Mouse (Mus musculus) forebrain, embryonic 10.5 days (tissue): ENCODE results near the gene Astn2. TPM values are rescaled to one million over a fixed set of nuclear protein-coding genes. Genes with fewer than 3 reads are reported as not detected.

ENCODE experiments used
- DNase-seq: peaks from one replicate; pipeline ENCODE4 v3.0.0-alpha.2; 2017; ENCODE audit warnings: low spot score; ENCODE audit errors: extremely low spot score
- H3K27ac ChIP-seq: fragments of 300-500 bp; sonication (generic); 2 replicates; pipeline ENCODE4 v1.5.1; 2016; ENCODE audit warnings: mild to moderate bottlenecking
- H3K27me3 ChIP-seq: fragments of 300-500 bp; sonication (generic); 2 replicates; pipeline ENCODE4 v1.6.1; 2016; ENCODE audit warnings: mild to moderate bottlenecking; ENCODE audit not compliant: poor library complexity, severe bottlenecking
- H3K36me3 ChIP-seq: fragments of 300-500 bp; sonication (generic); replicated peaks from 2 replicates; pipeline ENCODE4 v1.6.1; 2016; ENCODE audit warnings: mild to moderate bottlenecking, moderate library complexity
- H3K4me1 ChIP-seq: fragments of 300-500 bp; sonication (generic); 2 replicates; pipeline ENCODE4 v1.6.1; 2016
- H3K4me3 ChIP-seq: fragments of 300-500 bp; sonication (generic); 2 replicates; pipeline ENCODE4 v1.5.1; 2016; ENCODE audit warnings: mild to moderate bottlenecking, moderate library complexity
- H3K9me3 ChIP-seq: fragments of 300-500 bp; sonication (generic); 2 replicates; pipeline ENCODE4 v1.6.1; 2016; ENCODE audit warnings: mild to moderate bottlenecking, moderate library complexity
- WGBS: fragments of 180-500 bp; shearing (Covaris S2); methylation state at CpG from one replicate; pipeline ENCODE4 v1.1.7; 2016; 5-methylcytosine and 5-hydroxymethylcytosine counted together
- polyA plus RNA-seq: library from polyadenylated mRNA; unstranded; fragments of >200 nt; fragmentation: Nextera tagmentation; extraction: Ambion mirVana; gene quantifications from 2 replicates; pipeline ENCODE4 v1.2.1, GENCODE M21; 2016

The Astn2 gene
- polyA plus RNA-seq, 1 experiment from 2014 or later = 0.27 TPM

DNA sequence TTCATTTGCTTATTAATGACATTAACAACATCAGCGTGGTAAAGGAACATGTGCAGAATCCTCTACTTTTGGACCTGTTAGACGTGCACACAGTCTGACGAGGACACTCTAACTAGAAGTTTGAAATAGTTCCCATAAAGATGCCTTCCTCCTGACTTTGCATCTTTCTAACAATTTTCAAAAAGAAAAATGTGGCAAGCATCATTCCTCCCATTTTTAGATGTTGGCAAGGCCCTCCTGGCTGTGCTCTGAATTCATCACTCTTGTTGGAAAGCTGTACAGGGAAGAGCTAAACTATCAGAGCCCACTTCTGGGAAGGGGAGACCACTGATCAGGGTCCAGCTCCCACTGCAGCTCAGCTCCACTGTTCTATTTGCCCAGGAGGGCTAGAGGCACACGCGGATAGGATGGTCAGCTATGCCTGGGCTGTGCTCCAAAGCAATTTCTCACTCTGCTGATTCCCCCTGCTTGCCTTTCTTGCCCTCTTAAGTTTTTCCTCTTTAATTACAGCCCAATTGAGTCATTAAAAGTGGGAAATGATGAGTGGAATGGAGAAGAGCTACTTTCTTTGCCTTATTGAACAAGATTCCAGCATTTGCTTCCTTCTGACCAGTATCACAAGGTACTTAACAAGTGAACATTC is 630.9 kb downstream of the Astn2 start:
- Histone ChIP-seq H3K4me3 (no peak overlapping the region), H3K36me3 (no peaks in the 10 kb centered on the region), H3K9me3 (no peaks in the 10 kb centered on the region), H3K27me3 (no peaks in the 10 kb centered on the region), H3K27ac (no peak overlapping the region), H3K4me1 (no peaks in the 10 kb centered on the region)
- no peak for DNase-seq
- 87% methylated on average over 5 of the region's 5 CpGs for WGBS

DNA sequence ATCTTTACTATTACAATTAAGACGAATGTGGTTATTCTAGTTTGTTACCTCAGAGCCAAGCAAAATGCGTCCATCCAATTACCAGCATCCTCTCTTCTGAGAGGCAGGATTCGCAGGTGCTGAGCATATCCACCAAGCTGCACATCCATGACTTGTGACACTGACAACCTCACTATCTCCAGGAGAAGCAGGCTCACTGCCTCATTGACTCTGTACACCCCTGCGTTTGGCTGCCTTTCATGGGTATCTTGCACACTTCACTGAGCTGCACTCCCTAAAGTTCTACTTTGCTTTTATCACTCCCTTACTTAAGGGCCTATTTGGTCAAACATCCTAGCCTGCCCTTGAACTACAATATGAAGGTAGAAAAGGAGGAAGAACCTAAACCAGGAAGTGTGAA is 633.5 kb downstream of the Astn2 start:
- Histone ChIP-seq H3K27ac (no peak overlapping the region), H3K9me3 (no peaks in the 10 kb centered on the region), H3K4me1 (no peaks in the 10 kb centered on the region), H3K4me3 (no peak overlapping the region), H3K36me3 (no peaks in the 10 kb centered on the region), H3K27me3 (no peaks in the 10 kb centered on the region)
- no peak for DNase-seq
- WGBS = 89% methylated on average over 4 of the region's 4 CpGs

GRCm38 (mm10) chr4:65767919-65768318 is 636.5 kb downstream of the Astn2 start:
- H3K27ac ChIP-seq = no peak overlapping the region
- WGBS = 77% methylated on average over 2 of the region's 2 CpGs
- no peaks in the 10 kb centered on the region for H3K9me3 ChIP-seq
- no peak for DNase-seq
- no peaks in the 10 kb centered on the region for H3K36me3 ChIP-seq
- no peaks in the 10 kb centered on the region for H3K27me3 ChIP-seq
- no peak overlapping the region for H3K4me3 ChIP-seq
- H3K4me1 ChIP-seq = no peaks in the 10 kb centered on the region

DNA sequence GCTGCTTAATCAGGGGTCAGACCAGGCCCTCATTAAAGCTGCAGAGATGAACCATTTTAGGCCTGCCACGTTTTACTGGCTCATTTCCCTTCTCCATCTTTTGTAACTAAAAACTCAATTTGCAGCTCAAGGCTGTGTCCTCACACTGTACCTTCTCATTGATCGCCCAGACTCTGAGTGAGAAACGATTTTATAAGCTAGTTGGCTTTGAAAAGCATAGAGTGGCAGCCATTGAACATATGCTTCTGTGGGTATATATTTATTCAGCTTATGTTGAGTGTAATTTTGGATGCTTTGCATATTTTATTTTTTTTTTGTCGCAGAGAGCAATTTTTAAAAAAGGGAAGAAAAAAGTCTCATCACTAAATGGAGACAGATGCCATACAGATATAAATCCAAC is 637.0 kb downstream of the Astn2 start:
- H3K27me3 ChIP-seq = no peaks in the 10 kb centered on the region
- 84% methylated on average over 4 of the region's 4 CpGs for WGBS
- no peaks in the 10 kb centered on the region for H3K36me3 ChIP-seq
- no peak overlapping the region for H3K4me3 ChIP-seq
- H3K4me1 ChIP-seq = no peaks in the 10 kb centered on the region
- DNase-seq = no peak
- no peak overlapping the region for H3K27ac ChIP-seq
- no peaks in the 10 kb centered on the region for H3K9me3 ChIP-seq

- Histone ChIP-seq H3K4me1 (no peaks in the 10 kb centered on the region), H3K27me3 (no peaks in the 10 kb centered on the region), H3K36me3 (no peaks in the 10 kb centered on the region), H3K4me3 (no peak overlapping the region), H3K27ac (no peak overlapping the region), H3K9me3 (no peaks in the 10 kb centered on the region)
- 84% methylated on average over 3 of the region's 3 CpGs for WGBS
- DNase-seq = no peak
Measured at GRCm38 (mm10) chr4:65765312-65765711, 639.1 kb downstream of the Astn2 start.

DNA sequence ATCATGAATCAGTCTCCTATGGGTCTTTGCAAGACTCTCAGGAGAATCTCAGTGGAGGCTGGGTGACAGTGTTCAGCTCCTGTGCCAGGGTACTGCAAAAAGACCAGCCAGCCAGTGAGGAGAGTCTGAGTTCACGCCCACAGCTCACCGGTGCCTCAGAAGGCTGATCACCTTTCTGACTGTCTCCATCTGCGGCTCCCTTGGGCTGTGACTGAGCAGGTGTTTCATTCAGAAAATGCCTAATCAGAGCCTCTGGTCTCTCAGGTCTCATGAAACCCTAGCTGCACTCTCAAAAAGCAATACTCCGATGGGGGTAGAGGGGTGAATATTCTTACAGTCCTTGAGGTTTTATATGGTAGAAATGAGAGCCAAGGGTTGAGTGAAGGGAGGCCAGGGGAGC is 640.1 kb downstream of the Astn2 start:
- DNase-seq = no peak
- 82% methylated on average over 4 of the region's 4 CpGs for WGBS
- no peaks in the 10 kb centered on the region for H3K9me3 ChIP-seq

GRCm38 (mm10) chr4:65763823-65764222 is 640.6 kb downstream of the Astn2 start:
- Histone ChIP-seq H3K4me3 (no peak overlapping the region), H3K36me3 (no peaks in the 10 kb centered on the region), H3K9me3 (no peaks in the 10 kb centered on the region), H3K27me3 (no peaks in the 10 kb centered on the region), H3K4me1 (no peaks in the 10 kb centered on the region), H3K27ac (no peak overlapping the region)
- WGBS = 96% methylated on average over 2 of the region's 2 CpGs
- no peak for DNase-seq

More for the DNA sequence above, 640.1 kb downstream of the Astn2 start:
- no peaks in the 10 kb centered on the region for H3K4me1 ChIP-seq
- H3K27ac ChIP-seq = no peak overlapping the region
- no peaks in the 10 kb centered on the region for H3K36me3 ChIP-seq
- H3K4me3 ChIP-seq = no peak overlapping the region
- no peaks in the 10 kb centered on the region for H3K27me3 ChIP-seq

- WGBS = 91% methylated on average over 3 of the region's 3 CpGs
- no peak for DNase-seq
Measured at GRCm38 (mm10) chr4:65762116-65762515, 642.3 kb downstream of the Astn2 start.

GRCm38 (mm10) chr4:65761658-65762057 is 642.8 kb downstream of the Astn2 start:
- no peak overlapping the region for H3K4me3 ChIP-seq
- no peaks in the 10 kb centered on the region for H3K9me3 ChIP-seq
- no peaks in the 10 kb centered on the region for H3K36me3 ChIP-seq
- H3K27ac ChIP-seq = no peak overlapping the region
- no peaks in the 10 kb centered on the region for H3K4me1 ChIP-seq
- H3K27me3 ChIP-seq = no peaks in the 10 kb centered on the region
- WGBS = 81% methylated on average over 3 of the region's 3 CpGs
- no peak for DNase-seq

More at GRCm38 (mm10) chr4:65762116-65762515, 642.3 kb downstream of the Astn2 start:
- Histone ChIP-seq H3K4me1 (no peaks in the 10 kb centered on the region), H3K27me3 (no peaks in the 10 kb centered on the region), H3K36me3 (no peaks in the 10 kb centered on the region), H3K27ac (no peak overlapping the region), H3K4me3 (no peak overlapping the region), H3K9me3 (no peaks in the 10 kb centered on the region)

DNA sequence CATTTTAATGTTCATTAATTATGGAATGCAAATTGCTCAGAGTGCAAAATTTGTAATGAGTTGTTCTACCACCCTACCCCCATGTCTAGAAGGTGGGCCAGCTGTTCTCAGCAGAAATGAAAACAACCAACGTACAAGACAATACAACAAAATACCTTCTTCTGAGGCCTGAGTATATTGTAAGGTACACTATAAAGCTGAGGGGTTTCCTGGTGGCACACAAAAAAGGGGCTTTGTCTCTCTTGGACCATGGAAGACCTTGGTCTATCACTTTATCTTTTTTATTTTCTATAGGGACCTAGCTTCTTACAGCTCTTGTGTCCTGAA is 645.6 kb downstream of the Astn2 start:
- Histone ChIP-seq H3K4me3 (no peak overlapping the region), H3K36me3 (no peaks in the 10 kb centered on the region), H3K27me3 (no peaks in the 10 kb centered on the region), H3K4me1 (no peaks in the 10 kb centered on the region), H3K9me3 (no peaks in the 10 kb centered on the region), H3K27ac (no peak overlapping the region)
- WGBS = 85% methylated on average over 1 of the region's 1 CpGs
- DNase-seq = no peak

DNA sequence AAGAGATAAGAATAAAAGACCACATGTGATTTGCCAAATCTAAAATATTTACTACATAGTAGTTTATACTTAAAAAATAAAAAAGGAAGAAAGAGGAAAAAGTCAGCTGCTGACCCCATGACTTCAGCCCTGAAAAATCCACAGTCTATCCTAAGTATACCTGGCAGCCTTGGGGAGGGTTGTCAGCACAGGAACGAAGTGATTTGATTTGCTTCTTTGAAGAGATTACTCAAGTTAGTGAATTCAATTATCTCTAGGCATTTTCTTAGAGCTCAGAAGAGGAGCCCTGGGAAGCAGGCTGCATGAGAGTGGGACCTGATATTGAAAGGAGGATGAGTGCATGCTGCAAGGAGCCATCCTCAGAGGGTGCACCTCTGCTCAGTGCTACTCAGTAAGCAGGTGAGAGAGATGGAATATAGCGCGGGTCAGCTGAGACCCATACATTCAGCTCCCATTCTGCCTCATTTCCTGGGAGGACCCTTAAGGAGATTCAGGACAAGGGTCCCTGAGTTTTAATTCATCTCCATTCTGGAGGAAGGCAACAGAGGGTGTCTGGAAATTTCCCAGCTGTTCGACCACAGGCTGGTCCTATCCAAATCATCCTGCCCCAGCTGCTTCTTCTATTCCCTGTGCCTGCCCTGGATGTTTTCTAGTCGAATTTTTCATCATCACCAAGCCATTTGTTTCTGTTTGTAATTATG is 646.1 kb downstream of the Astn2 start:
- WGBS = 62% methylated on average over 5 of the region's 5 CpGs
- Histone ChIP-seq H3K36me3 (no peaks in the 10 kb centered on the region), H3K27me3 (no peaks in the 10 kb centered on the region), H3K4me3 (no peak overlapping the region), H3K9me3 (no peaks in the 10 kb centered on the region), H3K4me1 (no peaks in the 10 kb centered on the region), H3K27ac (no peak overlapping the region)
- no peak for DNase-seq

- WGBS = 93% methylated on average over 3 of the region's 3 CpGs
- no peaks in the 10 kb centered on the region for H3K9me3 ChIP-seq
Measured at GRCm38 (mm10) chr4:65752941-65753340, 651.5 kb downstream of the Astn2 start.

DNA sequence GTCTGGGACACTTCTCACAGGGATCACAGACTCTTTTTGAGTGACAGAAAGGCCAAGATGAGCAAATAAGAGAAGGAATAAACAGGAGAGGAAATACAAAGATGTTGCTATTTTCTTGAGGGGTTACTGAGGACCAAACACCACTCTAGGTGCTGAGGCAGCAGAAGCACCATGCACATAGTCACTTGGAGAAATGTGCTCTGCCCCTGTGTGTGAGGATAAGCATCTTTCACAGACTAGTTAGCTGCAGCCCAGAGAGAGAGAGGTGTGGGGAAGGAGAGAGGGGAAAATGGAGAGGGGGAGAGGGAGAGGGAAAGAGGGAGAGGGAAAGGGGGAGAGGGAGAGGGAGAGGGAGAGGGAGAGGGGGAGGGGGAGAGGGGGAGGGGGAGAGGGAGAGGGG is 659.6 kb downstream of the Astn2 start:
- Histone ChIP-seq H3K27me3 (no peaks in the 10 kb centered on the region), H3K9me3 (no peaks in the 10 kb centered on the region), H3K4me1 (peaks cover 7% of the 10 kb centered on the region; the same call in 1 of the 2 replicates), H3K27ac (no peak overlapping the region), H3K36me3 (no peaks in the 10 kb centered on the region), H3K4me3 (no peak overlapping the region)
- no peak for DNase-seq

More at GRCm38 (mm10) chr4:65752941-65753340, 651.5 kb downstream of the Astn2 start:
- Histone ChIP-seq H3K4me1 (no peaks in the 10 kb centered on the region), H3K36me3 (no peaks in the 10 kb centered on the region), H3K4me3 (no peak overlapping the region), H3K27ac (no peak overlapping the region), H3K27me3 (no peaks in the 10 kb centered on the region)
- no peak for DNase-seq
